Mouse (Mus musculus) lung, embryonic 16.5 days (tissue): ENCODE measurements around the gene Fam168b. TPM values are rescaled to one million over a fixed set of nuclear protein-coding genes. Genes with fewer than 3 reads are reported as not detected.

Experiments
- ATAC-seq: fragments of 200-750 bp; cut with Nextera tagmentation; 2 replicates; pipeline ENCODE4 v1.8.0; 2017; ENCODE audit warnings: low read depth, mild to moderate bottlenecking, moderate library complexity
- H3K27ac ChIP-seq: fragments of 300-500 bp; sonication (generic); 2 replicates; pipeline ENCODE4 v1.5.1; 2014; ENCODE audit warnings: mild to moderate bottlenecking, control low read depth, low read length
- H3K27me3 ChIP-seq: fragments of 300-500 bp; sonication (generic); 2 replicates; pipeline ENCODE4 v1.6.1; 2014; ENCODE audit warnings: low read depth, low read length, mixed read lengths; ENCODE audit not compliant: control insufficient read depth, insufficient read depth
- H3K36me3 ChIP-seq: fragments of 300-500 bp; sonication (generic); 2 replicates; pipeline ENCODE4 v1.6.1; 2014; ENCODE audit warnings: low read length; ENCODE audit not compliant: control insufficient read depth, insufficient read depth
- H3K4me1 ChIP-seq: fragments of 300-500 bp; sonication (generic); replicated peaks from 2 replicates; pipeline ENCODE4 v1.6.1; 2014; ENCODE audit warnings: low read length, mixed read lengths; ENCODE audit not compliant: control insufficient read depth, insufficient read depth
- H3K4me2 ChIP-seq: fragments of 300-500 bp; sonication (generic); 2 replicates; pipeline ENCODE4 v1.6.1; 2014; ENCODE audit warnings: low read depth, low read length, control low read depth
- H3K4me3 ChIP-seq: fragments of 300-500 bp; sonication (generic); 2 replicates; pipeline ENCODE4 v1.5.1; 2014; ENCODE audit warnings: mild to moderate bottlenecking, low read length, control low read depth
- H3K9ac ChIP-seq: fragments of 300-500 bp; sonication (generic); 2 replicates; pipeline ENCODE4 v1.6.1; 2014; ENCODE audit warnings: low read length, control low read depth
- H3K9me3 ChIP-seq: fragments of 300-500 bp; sonication (generic); 2 replicates; pipeline ENCODE4 v1.6.1; 2016; ENCODE audit warnings: low read length; ENCODE audit not compliant: control insufficient read depth
- WGBS: fragments of 180-500 bp; shearing (Covaris S2); extraction: QIAGEN DNeasy Blood & Tissue Kit; methylation state at CpG from one replicate; pipeline ENCODE4 v1.1.7; 2014; 5-methylcytosine and 5-hydroxymethylcytosine counted together
- polyA plus RNA-seq: library from polyadenylated mRNA; unstranded; fragments of >200 nt; fragmentation: Nextera tagmentation; extraction: Ambion mirVana; gene quantifications from 2 replicates; pipeline ENCODE4 v1.2.1, GENCODE M21; 2015

Gene Fam168b
- polyA plus RNA-seq, 1 experiment from 2014 or later: 57.1 TPM

DNA sequence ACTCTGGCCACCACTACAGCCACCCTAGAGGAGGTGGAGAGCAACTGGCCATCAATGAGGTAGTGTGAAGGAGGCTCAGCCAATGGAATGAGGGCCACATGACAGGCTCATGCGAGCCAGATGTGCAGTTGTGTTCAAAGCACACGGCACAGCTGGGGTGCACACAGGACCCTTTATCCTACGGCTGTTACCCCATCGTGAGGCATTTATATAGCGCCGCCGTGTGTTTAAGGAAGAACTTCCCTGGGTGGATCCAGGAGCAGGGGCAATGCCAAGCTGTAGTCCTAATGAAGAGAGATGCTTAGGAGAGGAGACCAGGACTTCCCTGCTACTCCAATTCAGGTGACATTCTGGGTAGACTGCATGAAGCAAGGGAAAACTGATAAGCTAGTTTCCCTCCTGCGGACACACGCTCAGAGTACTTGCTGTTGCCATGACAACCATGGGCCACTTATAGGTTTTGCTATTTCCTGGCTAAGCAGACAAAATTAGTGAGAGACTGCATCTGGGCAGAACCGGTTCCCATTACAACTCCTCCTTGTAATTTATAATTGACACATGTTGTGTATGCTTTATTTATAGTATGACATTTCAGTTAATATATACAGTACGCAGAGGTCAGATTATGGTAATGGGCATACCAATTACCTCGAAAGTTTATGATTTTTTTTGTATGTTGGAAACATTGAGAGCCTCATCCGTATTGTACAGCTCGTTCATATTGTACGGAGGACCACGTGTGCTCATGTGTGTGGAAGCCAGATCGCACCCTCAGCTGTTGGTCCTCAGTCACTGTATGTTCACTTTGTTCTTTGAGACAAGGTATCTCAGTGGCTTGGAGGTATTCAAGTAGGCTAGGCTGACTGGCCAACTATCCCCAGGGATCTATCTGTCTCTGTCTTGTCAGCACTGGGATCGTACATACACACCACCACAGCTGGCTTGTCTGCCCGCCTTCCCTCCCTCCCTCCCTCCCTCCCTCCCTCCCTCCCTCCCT, 49.3 kb downstream of the Fam168b start:
- H3K9ac ChIP-seq: no peak overlapping the region
- no peak overlapping the region for H3K4me3 ChIP-seq
- no peaks in the 10 kb centered on the region for H3K9me3 ChIP-seq
- 42% methylated on average over 19 of the region's 19 CpGs for WGBS
- H3K4me2 ChIP-seq: no peak overlapping the region
- no peaks in the 10 kb centered on the region for H3K27me3 ChIP-seq
- H3K36me3 ChIP-seq: no peaks in the 10 kb centered on the region
- peaks cover 7% of the 10 kb centered on the region; the same call in 1 of the 2 replicates for H3K4me1 ChIP-seq
- H3K27ac ChIP-seq: no peak overlapping the region
- peak; percentile 69 for ATAC-seq

DNA sequence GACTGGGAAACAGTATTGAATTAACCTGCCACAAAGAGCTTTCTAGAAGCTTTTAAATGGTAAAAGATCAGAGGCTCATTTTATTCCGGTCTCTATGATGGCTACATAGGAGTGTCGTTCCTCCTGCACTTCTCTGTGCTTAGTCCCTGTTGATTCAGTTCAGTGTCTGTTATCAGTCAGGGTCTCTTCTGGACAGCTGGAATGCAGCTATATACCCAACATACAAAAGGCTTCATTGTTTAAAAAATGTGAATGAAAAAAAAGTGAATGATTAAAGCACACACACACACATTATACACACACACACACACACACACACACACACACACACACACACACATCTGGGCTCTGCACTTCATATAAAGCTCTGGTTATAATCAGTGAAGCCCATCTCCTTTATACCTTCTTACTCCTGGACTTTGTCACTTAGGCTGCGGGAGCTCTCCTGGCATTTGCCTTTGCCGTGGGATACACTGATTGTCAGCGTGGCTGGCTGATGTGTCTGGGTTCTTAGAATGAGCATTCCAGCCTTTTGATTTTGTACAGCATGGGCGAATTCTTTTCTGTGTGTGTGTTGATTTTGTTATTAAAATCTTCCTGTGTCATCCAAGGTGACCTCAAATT, 59.2 kb downstream of the Fam168b start:
- no peak overlapping the region for H3K9ac ChIP-seq
- H3K27me3 ChIP-seq: no peaks in the 10 kb centered on the region
- no peak overlapping the region for H3K4me3 ChIP-seq
- H3K9me3 ChIP-seq: no peaks in the 10 kb centered on the region
- WGBS: 42% methylated on average over 6 of the region's 6 CpGs
- H3K4me2 ChIP-seq: no peak overlapping the region
- no peaks in the 10 kb centered on the region for H3K36me3 ChIP-seq
- ATAC-seq: no peak
- no peak overlapping the region for H3K27ac ChIP-seq
- H3K4me1 ChIP-seq: no peaks in the 10 kb centered on the region

DNA sequence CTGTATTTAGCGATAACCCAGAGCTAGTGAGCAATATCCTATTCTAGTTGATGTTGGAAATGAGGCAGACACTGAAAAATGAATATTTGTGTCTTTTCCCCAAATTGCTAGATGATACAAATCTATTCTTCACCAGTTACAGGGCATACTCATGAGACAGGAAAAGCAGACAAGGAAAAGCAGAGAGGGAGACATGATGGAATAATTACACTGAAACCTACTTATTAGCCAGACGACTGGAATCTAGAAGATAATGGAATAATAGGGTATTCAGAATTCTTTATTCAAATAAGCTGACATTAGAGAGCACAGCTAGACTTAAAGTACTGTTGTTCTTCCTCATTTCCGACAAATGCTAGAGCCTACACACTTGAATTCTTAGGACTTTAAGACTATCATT, 67.0 kb downstream of the Fam168b start:
- no peak for ATAC-seq
- no peaks in the 10 kb centered on the region for H3K9me3 ChIP-seq
- H3K4me1 ChIP-seq: no peaks in the 10 kb centered on the region
- 91% methylated on average over 3 of the region's 3 CpGs for WGBS
- no peak overlapping the region for H3K4me2 ChIP-seq
- no peaks in the 10 kb centered on the region for H3K36me3 ChIP-seq
- H3K27me3 ChIP-seq: no peaks in the 10 kb centered on the region
- H3K4me3 ChIP-seq: no peak overlapping the region
- no peak overlapping the region for H3K27ac ChIP-seq
- H3K9ac ChIP-seq: no peak overlapping the region

DNA sequence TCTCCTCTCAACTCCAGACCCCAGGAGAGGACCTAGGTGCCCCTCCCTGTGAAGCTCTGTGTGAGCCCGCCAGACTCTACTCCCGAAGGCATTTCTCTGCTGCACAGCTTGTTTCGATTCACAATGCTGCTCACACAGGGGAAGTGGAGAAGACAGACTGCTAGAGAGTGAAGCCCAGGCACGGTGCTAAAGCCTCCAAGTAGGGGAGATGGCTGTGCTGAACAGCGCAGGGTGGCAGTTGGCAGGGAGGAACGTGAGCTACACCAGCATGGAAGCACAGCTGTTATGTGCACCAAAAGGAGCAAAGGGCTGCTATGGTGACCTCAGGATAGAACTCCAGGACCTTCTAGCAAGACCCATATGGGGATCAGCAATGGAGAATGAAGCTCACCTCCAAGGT, 74.0 kb downstream of the Fam168b start:
- H3K4me3 ChIP-seq: no peak overlapping the region
- no peaks in the 10 kb centered on the region for H3K27me3 ChIP-seq
- WGBS: 61% methylated on average over 6 of the region's 6 CpGs
- no peak for ATAC-seq
- H3K27ac ChIP-seq: no peak overlapping the region
- no peak overlapping the region for H3K9ac ChIP-seq
- H3K4me1 ChIP-seq: no peaks in the 10 kb centered on the region
- no peaks in the 10 kb centered on the region for H3K36me3 ChIP-seq
- H3K4me2 ChIP-seq: no peak overlapping the region
- no peaks in the 10 kb centered on the region for H3K9me3 ChIP-seq

DNA sequence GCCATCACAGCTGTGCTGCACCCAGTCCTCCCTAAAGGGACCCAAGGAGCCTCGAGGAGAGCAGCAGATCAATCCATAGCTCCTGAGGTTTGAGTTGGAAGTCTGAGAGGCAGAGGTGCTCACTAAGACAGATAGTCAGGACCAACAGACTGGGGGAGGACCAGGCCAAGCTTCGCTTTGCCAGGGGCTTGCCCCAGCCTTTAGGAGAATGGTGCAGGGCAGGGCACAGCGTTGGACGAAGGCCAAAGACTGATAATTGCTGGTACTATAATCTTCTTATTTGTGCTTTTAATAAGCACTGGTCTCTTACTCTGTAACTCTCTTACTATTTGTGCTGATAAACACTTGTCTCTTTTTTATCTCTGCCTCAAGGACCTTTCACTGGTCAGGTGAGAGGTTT, 75.0 kb downstream of the Fam168b start:
- no peaks in the 10 kb centered on the region for H3K9me3 ChIP-seq
- ATAC-seq: no peak
- H3K27ac ChIP-seq: no peak overlapping the region
- H3K36me3 ChIP-seq: no peaks in the 10 kb centered on the region
- WGBS: 38% methylated on average over 4 of the region's 4 CpGs
- H3K4me1 ChIP-seq: no peaks in the 10 kb centered on the region
- no peak overlapping the region for H3K9ac ChIP-seq
- H3K4me3 ChIP-seq: no peak overlapping the region
- no peak overlapping the region for H3K4me2 ChIP-seq
- H3K27me3 ChIP-seq: no peaks in the 10 kb centered on the region

DNA sequence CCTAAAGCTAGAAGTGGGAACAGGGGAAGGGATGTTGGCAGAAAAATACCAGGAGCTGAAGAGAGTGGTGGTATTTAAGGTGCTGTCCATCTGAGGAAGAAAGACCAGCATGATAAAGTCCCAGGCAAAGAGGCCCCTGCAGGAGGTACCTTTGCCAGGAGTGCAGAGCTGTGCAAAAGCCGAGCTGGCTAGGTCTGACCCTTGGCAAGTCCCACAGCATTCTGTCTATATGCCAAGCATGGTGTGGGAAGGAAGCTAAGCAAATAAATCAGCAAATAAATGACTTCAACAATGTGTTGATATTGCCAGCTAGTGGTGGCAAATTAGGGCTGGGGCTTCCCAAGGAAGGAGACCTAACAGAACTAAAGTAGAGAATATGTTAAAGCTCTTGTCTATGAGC, 76.0 kb downstream of the Fam168b start:
- H3K9me3 ChIP-seq: no peaks in the 10 kb centered on the region
- no peaks in the 10 kb centered on the region for H3K4me1 ChIP-seq
- H3K27ac ChIP-seq: no peak overlapping the region
- ATAC-seq: no peak
- H3K27me3 ChIP-seq: no peaks in the 10 kb centered on the region
- H3K9ac ChIP-seq: no peak overlapping the region
- H3K4me2 ChIP-seq: no peak overlapping the region
- no peaks in the 10 kb centered on the region for H3K36me3 ChIP-seq
- H3K4me3 ChIP-seq: no peak overlapping the region
- WGBS: 20% methylated on average over 1 of the region's 1 CpGs

Other genes starting within 250 kb of the Fam168b start
- gene Plekhb2, start 6.9 kb upstream of the Fam168b start, polyA plus RNA-seq: 35.7 and 39.4 TPM in 2 replicates